Mouse (Mus musculus): Measurements from ENCODE around the gene Nudt15.

Nudt15 gene

DNA sequence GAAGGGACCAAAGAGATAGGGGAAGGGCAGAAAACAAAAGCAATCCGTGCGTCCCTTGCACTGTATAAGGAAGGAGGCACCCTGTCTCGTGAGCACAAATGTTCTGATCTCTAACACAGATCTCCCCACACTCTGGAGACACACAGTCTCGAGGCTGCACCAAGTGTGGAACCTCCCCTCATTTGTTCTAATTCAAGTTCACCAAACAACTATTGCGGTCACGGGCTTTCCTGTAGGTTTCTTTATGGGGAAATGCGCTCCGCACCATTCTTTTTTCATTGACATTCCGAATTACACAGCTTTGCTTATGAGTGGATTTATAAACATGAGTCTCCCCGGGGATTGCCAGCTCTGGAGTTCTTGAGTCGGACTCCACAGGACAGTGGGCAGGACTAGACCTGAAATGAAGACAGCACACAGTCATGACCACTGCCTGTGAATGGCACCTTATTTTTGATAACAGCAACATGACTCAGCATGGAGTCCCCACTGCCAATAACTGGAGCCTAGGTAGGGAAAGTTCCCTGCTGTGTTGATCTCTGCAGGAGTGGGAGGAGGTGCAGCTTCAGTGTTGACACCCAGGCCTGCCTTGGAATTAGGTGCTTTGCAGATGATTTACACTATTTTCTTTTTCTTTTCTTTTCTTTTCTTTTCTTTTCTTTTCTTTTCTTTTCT, 40.2 kb downstream of the Nudt15 start:
- DNase-seq, result no peak

DNA sequence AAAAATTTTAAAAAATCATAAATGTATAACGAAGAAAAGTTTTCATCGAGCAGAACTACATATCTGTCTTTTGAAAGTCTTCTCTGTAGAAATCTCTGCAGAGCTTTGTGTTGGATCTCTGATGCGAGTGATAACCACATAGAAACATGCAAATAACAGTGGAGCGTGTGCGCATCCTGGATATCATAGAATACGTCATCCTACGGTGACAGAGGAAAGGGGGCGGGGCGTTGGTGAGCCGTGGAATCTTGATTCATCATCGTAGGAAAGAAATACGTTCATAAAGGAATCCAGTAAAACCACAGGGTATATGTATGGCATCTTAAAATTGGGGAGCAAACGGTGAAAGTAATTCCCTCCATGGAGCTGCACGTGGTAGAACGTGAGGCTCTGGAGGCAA, 40.8 kb downstream of the Nudt15 start:
- DNase-seq, result no peak

DNA sequence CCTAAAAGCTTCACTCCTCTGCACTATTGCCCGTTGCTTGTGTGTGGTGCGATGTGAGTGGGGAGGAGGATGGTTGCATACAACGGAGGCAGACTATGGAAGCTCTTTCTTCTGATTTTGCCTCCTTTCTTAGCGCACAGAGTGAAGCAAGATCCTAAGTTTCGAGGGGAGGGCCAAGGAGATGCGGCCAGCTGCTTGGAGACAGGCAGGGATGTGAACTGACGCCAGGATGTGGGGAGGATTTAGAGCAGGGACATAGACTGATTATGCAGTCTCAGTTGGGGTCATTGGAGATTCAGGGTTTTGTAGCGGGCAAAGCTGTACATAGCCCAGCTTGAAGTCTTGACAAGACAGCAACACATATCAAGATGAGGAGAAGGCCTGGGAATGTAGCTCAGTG, 41.8 kb downstream of the Nudt15 start:
- DNase-seq, result no peak

DNA sequence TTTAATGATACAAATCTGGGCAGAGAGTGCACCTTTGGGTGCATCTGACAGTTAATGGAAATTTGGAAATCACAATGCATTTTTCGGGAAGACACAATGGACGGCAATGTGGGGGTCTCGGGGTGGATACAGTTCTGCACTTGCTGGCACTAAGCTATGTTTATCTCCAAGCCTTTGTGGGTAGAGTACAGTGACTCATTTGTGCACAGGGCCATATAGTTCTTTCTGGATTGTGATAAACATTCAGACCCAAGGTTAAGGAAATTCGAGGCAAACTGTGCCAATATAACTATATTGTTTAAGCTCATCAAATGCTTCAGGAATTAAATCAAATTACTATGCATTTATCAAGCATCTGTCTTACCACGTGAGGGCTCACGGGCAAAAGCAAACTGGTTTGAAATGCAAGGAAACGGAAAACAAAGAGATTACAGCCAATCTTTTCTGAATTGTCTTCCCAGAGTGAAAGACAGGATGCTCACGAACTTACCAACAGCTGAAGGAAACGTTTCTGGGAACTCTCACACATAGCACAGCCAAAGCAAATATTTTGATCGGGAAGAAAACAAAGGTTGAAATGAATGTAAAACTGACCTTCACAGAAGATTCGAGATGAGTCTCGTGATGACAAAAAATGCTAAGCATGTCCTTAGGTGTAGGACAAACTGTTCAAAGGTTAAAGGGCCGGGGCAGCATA, 44.7 kb downstream of the Nudt15 start:
- no peak for DNase-seq

DNA sequence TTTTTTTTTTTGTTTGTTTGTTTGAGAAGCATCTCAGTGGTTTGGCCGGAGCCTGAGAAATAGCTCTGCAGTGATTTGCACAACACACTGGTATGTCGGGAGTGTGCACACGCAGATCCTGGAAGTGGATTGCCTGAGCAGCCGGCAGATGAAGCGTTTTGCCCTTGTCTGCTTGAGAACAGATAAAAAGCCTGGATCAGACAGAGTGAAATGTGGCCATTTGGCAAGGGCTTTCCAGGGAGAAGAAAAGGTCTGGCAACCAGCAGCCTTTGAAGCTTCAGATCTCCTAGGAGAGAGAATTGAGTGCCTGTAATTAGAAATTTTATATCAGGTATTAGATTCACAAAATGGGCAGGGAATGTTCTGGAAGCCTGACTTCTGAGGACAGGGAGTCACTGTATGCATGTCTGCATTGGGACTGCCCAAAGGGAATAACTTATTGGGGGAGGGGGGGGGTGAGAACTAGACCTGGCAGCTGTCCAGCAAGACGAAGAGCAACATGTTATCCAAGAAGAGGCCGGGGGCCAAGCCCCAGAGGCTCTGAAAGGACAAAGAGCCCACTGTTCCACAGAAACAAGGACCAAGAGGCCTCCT, 45.4 kb downstream of the Nudt15 start:
- peak; percentile 41 to 52 for DNase-seq

DNA sequence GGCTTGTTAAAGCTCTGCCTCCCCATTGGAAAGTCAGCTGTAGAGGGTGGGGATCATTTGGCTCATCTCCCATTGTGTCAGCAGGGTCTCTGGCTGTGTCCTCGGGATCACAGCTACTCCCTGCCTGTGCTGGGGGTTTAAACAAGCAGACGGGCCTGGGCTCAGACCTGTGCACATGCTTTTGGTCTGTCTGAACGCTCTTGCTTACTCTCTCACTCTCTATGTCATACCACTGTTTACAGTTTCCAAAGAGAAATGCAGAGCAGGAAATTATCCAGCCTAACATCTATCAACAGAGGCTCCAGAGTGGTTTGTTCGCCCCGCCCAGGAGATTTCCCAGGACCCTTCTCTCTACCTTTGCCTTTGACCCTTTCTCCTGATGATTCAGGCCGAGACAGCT, 46.3 kb downstream of the Nudt15 start:
- no peak for DNase-seq

DNA sequence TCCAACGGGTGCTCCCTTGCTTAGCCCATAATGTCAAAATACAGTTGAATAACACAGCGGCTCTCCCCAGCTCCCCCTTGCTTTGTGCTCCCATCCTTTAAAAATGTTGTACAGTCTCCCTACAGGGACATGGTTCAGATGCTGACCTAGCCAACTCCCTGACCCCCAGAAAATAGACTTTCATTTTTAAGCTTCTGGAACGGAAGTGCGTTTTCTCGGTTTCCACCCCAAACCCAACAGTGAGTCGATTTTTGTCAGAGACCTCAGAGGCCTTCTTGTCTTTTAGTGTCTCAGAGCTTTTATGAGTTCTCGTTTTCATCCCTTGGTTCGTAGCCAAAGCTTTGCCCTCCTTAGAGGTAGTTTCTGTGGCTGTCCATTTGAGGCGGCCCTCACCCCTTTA, 46.8 kb downstream of the Nudt15 start:
- no peak for DNase-seq

DNA sequence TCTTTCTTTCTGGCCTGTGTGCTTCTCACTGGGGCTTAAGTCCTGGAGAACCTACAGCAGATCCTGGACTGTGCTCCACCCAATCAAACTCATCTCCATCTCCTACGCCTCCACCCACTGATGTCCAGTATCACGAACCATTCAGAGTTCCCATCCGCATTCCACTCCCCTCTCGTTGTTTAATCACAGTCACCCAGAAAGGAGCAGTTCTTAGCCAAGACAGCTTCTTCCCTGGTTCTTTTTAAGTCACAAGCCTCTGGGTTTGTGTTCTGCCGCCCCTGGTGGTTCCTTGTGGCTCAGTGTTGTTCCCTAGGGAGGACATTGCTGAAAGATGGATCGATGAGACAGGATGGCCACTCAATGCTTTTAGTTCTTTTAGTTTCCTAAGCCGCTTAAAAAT, 52.3 kb downstream of the Nudt15 start:
- no peak for DNase-seq

DNA sequence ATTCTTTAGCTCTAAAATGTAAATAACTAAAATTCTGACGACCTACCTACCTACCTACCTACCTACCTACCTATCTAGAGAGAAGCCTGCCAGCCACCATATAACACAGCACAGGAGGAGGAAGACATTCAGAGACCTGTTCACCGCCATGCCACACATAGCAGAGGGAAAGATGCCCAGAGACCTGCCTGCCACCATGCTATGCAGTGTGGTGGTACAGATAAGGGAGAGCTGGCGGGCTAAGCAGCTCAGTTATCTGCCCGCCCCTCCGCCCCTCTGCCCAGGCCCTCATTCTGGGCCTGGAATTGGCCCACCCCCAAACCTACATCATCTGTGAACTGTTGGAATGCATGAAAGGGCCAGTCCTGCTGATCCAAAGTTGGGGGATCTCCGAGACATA, 53.9 kb downstream of the Nudt15 start:
- no peak for DNase-seq

DNA sequence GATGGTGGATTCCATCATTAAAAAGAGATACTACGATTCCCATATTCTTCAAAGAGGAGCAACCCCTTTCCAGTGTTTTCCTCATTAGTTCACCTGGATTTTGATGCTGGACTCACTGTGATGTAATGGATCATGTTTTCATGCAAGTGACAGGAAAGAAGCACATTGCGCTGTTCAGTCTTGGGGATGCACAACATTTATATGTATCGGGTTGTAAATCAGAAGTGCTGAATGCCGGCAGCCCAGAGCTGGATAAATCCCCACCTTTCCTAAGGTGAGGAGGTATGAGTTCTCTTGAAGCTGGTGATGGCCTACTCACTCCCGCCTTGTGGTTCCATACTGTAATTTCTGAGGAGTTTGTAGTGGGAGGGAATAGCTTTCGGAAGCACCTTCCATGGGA, 54.7 kb downstream of the Nudt15 start:
- no peak for DNase-seq

DNA sequence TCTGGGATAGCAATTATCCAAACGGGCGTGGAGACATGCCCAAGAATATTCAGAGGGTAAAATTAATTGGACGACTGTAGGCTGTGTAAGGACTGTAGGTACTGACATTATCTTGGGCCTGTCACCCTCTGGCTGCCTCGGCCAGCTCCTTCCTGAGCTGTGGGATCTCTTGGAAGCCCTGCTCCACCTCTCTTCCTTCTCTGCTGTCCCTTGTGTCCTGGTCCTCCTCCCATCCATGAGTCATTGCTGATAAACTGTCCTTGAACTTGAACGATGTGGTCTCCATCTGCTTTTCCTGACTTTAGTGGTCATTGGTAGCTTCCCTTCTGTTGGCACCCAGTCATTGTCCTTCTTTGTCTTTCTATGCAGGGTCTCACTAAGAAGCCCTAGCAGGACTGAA, 61.4 kb downstream of the Nudt15 start:
- DNase-seq, result no peak

DNA sequence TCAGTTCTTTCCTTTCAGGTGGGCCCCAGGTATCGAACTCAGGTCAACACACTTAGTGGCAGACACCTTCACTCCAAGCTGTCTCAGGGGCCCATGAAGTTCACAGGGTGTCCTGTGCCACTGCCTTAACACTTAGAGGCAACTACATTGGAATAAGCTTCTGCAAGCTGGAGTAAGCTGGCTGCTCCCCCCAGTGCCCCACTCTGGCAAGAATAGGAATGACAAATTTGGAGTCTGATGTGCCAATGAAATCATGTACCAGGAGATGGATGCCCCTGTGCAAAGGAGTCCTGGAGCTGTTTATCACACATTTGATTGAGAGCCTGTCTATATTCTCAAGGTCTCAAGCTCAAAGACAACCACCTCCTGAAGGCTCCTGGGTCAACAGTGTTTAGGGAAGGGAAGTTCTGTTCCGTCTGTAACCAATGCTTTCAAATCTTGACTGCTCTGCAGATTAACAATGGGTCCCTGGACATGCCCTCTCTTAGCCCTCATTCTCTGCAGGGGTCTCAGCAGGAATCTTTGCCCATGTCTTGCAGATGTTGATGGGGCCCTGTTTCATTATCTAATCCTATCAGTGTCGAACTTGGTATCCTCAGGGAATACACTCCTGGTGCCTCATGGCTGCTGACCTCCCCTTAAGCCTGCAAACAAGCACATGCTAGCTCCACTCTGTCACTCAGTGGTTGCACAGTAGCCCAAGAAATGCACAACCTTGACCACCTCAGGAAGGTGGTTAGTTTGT, 63.5 kb downstream of the Nudt15 start:
- no peak for DNase-seq

DNA sequence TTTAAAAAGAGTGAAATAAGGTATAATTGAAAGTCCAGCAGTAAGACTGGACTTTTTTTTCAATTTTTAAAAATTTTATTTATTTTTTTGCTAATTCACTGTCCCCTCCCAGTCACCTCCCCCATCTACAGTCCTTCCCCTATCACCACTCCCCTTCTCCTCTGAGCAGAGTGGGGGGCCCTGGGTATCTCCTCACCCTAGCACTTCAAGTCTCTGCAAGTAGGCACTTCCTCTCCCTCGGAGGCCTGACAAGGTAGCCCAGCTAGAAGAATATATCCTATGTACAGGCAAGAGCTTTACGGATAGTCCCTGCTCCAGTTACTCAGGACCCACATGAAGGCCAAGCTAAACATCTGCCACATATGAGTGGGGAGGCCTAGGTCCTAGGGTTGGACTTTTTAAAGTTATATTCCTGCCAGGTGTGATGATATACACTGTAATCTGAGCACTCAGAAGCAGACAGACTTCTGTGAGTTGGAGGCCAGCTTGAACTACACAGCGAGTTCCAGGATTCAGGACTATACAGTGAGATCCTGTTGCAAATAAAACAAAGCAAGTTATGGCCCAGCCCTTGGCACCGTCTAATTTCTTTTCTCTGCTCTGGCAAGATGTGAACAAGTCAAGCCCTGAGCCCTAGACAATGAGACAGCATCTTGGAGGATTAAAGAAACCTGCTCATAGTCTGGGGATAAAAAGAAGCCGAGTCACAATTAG, 64.4 kb downstream of the Nudt15 start:
- DNase-seq, result no peak

DNA sequence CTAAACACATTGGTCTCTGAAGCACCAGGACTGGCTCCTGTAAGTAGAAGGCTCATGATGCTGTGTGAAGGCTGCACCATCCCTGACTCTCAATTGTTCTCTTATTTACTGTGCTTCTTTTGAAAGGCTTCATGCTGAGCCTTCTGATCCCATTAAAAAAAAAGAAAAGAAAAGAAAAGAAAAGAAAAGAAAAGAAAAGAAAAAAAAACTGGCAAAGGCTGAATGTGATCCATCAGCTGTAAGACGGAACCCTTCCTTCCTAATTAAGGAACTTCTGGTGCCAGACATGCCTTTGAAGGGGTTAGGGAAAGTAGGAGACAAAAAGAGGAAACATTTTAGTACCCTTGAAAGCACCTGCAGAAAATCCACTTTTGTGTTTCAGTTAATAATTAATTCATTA, 68.3 kb downstream of the Nudt15 start:
- DNase-seq, result no peak

DNA sequence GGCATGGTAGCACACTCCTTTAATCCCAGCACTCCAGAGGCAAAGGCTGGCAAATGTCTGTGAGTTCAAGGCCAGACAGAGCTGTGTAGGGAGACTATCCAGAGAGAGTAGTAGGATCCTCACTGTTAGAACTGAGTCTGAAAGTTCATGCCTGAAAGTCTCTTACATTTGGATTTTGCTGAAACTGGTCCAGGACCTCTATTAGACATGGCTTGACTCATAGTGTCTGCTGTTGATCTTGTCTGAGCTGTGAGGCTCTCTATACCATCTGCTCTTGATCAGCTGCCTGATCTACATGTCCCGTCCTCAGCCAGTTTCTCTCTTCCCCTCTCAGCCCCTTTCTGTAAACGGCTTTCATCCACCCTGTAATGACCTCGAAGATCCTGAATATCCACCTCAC, 69.7 kb downstream of the Nudt15 start:
- DNase-seq, result no peak

DNA sequence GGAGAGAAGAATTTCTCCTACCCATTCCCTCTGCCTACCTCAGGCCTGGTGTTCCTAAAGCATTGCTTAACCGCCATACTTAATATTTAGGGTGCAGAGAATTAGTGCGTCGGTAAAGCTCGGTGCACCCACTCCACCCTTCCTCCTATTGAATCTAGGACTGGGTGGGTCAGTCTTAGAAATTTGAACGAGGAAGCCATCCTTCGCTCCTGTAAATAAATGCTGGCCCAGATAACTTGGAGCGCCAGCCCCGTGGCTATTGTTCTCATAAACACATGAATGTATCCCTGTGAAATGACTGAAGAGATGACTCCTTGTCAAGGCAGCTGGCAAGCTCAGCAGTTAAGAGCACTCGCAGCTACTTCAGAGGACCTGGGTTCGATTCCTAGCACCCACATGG, 71.0 kb downstream of the Nudt15 start:
- DNase-seq, result no peak

DNA sequence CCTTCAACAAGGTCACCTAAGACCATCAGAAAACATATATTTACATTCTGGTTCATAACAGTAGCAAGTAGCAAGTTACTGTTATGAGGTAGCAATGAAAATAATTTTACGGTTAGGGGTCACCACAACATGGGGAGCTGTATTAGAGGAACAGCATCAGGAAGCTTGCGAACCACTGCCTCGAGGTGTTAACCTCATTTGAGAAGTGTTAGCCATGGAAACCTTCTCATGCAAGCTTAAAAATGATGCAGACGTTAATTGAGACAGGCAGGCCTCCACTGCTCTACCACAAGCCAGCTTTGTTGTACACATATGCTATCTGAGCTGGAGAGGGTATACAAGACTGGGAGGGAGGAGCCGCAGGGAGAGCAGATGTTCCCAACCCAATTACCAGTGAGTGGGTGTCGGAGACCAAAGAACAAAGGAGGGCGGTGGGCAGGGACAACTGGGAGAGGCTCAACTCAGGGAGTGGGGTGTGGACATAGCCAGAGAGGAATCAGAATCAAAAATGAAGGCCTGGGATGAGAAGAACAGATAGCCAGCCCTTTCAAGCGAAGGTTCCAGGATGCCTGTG, 71.6 kb downstream of the Nudt15 start:
- no peak for DNase-seq

DNA sequence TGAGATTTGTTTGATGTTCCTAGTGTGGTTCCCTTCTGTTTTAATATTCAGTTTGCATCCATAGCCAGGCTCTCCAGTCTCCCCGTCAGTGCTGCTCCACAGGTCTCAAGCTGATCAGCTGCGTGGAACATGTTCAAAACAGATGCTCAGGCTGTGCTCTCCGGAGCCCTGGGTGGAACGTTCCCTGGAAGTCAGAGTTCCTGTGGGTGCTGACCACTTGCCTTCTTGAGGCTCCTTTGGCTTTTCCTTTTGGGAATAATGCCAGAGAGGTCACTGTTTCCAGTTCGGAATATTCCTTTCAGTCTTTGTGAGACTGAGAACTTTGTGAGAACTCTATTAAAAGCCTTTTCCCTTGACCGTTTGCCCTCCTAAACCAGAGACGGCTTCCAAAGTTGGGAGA, 72.5 kb downstream of the Nudt15 start:
- DNase-seq, result no peak

DNA sequence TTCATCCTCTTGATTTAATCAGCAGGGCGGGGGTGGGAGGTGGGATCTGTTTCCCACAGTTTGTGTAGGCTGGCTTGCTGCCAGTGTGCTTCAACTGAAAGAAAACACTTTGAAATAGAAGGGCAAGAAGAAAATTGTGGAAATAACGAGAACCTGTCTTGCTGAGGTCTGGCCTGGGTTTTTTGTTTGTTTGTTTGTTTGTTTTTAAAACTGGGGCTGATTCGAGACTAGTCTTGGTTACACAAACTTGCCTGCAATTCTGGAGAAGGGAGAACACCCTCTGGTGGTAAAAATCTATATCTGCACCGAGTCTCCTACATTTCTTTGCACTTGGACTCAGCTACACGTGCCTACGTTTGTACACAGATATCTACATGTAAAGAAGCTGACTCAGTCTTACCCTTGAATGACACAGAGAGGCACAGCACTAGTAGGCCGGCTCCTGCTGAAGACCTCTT, 73.4 kb downstream of the Nudt15 start:
- DNase-seq, result peak in 1 of 2 experiments; percentile 58

DNA sequence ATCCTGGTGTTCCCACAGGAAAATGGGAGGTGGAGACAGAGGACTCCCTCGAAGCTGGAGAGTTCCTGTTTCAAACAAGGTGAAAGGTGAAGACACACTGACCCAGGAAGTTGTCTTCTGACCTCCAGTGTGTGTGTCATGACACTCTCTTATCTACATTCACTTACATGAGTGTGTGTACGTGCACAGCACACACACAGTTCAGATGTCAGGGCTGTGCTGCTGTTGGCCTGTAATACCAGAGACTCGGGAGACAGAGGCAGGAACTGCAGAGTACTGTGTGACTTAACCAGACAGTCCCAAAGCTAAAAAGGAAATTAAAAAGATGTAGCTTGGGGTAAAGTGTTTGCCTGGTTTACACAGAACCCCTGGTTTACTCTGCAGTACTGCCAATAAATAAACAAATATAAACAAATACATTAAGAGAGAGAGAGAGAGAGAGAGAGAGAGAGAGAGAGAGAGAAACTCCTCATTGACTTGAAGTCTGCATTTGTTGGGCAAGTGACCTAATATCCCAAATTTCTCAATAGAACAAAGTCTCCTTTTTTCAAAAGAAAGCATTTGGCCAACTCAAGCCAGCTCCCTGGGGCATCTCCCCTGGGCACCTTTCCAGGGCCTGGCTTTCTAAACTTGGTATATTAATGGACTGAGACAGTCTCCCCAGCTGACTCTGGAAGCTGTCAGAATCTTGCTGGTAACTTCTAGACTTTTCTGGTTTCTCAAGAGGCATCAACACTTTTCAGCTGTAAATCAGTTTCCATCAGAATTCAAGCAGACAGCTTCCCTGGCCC, 74.2 kb downstream of the Nudt15 start:
- DNase-seq, result peak; percentile 72 to 74

DNA sequence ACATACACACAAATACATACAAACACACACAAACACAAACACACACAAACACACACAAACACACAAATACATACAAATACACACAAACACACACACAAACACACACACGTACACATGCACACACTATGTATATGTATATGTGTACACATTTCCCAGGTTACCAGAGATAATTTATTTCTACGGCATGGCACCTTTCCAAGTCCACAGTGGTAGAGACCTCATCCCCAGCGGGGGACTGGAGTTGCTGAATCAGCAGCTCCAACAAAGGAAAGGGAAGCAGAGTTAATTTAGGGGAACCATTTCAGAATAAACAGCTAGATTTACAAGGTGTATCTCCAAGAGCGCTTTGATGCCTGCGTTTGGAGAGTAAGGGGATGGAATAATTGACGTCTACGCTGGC, 75.8 kb downstream of the Nudt15 start:
- DNase-seq, result no peak

DNA sequence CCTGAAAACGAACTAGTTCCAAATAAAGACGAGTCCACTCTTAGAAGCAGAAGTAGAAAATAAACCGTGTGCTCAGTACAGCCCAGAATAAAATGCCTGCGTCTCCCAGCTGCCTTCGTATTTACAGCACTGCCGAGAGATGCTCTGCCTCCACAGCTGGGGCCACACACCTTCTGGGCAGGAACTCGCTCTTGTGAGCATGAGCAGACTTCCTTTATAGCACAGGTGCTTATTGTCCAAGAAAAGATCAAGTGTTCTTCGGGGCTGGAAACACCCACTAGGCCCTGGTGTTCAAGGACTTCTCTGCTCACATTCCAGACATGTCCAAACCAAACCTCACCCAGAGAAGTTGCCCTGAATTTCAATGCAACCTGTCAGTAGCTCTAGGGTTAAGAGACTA, 77.4 kb downstream of the Nudt15 start:
- DNase-seq, result no peak

Data from cerebellum, postnatal 36 days (tissue).